Mouse (Mus musculus): Measurements from ENCODE around the gene Gsg1l.

Gene Gsg1l

GRCm38 (mm10) chr7:125959294-125960048, 122.7 kb downstream of the Gsg1l start:
- in situ Hi-C loops (cut with MboI; ENCODE audit: low pct_unique_long_range_greater_than_20kb in 1 of 2, low sequenced_read_pairs in 2 of 2, unreplicated experiment in 1 of 2) = no loop called here

- in situ Hi-C loops (cut with MboI; ENCODE audit: low pct_unique_long_range_greater_than_20kb in 1 of 2, low sequenced_read_pairs in 2 of 2, unreplicated experiment in 1 of 2) = no loop called here
Measured at GRCm38 (mm10) chr7:125958856-125959255, 123.4 kb downstream of the Gsg1l start.

DNA sequence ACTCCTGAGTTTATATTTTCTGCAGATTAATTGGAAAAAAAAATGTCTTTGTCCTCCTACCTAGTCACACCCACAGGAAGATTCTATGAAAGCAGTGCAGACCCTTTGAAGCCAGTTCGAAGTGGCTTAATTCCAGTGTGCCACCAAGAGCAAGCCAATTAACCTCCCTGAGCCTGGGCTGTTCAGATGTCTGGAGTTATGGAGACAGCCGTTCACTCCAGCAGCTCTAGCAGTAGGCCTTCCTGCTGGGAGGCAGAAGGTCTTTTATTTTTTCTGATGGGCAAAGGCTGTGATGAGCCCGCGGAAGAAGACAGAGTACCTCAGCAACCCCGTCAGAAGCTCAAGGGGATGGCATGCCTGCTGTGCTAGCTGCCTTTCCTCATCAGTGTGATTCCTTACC, 127.2 kb downstream of the Gsg1l start:
- in situ Hi-C loops (cut with MboI; ENCODE audit: low pct_unique_long_range_greater_than_20kb in 1 of 2, low sequenced_read_pairs in 2 of 2, unreplicated experiment in 1 of 2) = no loop called here

- in situ Hi-C loops (cut with MboI; ENCODE audit: low pct_unique_long_range_greater_than_20kb in 1 of 2, low sequenced_read_pairs in 2 of 2, unreplicated experiment in 1 of 2) = no loop called here
Measured at GRCm38 (mm10) chr7:125954356-125954878, 127.8 kb downstream of the Gsg1l start.

DNA sequence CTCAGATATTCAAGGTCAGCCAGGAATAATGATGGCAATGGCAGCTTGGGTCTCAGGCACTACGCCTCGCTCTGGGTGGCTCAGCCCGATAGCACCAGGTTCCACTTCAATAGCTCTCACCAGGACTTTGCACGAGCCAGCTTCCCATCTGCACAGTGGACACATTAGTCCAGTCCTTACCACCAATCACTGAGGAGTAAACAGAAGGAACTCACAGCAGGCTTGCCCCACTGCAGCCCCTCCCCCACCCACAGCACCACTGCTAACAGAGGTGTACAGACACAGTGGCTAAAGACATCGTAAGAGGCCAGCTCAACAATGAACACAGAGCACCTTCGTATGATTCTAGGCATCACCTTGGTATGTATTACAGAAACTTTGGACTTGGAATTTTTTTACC, 128.4 kb downstream of the Gsg1l start:
- in situ Hi-C loops (cut with MboI; ENCODE audit: low pct_unique_long_range_greater_than_20kb in 1 of 2, low sequenced_read_pairs in 2 of 2, unreplicated experiment in 1 of 2) = no loop called here

DNA sequence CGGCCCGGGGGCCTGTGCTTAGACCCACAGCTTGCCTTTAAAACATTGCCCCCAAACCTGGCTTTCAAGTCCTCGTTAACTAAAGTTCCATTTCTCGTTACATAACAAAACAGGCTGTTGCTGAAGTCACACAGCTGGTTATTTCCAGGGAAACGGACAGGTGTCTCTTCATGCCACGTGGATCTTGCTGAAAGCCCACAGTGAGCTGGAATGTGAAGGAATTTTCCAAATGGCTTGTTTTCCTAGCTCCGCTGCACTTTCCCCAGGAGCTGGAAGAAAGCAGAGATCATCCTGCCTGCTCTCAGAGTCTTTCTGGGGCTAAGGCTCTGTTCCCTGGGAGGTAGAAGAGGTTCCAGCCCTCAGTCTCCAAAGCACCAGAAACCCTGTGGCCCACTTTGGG, 130.3 kb downstream of the Gsg1l start:
- in situ Hi-C loops (cut with MboI; ENCODE audit: low pct_unique_long_range_greater_than_20kb in 1 of 2, low sequenced_read_pairs in 2 of 2, unreplicated experiment in 1 of 2) = no loop called here

DNA sequence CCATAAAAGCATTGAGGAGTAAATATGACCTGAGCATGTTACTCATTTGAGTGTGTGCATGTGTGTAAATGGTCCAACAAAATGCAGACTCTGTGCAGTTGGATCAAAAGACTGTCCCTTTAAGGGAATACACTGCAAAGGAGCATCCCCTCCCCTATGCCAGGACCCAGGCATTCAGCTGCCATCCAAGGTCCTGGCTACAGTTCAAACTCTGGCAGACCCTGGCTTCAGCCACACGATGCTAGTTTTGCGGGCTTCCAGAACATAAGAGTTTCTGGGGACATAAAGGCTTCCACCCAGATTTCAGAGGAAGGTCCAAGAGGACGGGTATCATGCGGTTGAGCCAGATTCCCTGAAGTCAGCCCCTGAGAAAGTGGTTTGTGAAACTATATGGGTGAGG, 133.2 kb downstream of the Gsg1l start:
- in situ Hi-C loops (cut with MboI; ENCODE audit: low pct_unique_long_range_greater_than_20kb in 1 of 2, low sequenced_read_pairs in 2 of 2, unreplicated experiment in 1 of 2) = no loop called here

GRCm38 (mm10) chr7:125945915-125946314, 136.3 kb downstream of the Gsg1l start:
- in situ Hi-C loops (cut with MboI; ENCODE audit: low pct_unique_long_range_greater_than_20kb in 1 of 2, low sequenced_read_pairs in 2 of 2, unreplicated experiment in 1 of 2) = no loop called here

DNA sequence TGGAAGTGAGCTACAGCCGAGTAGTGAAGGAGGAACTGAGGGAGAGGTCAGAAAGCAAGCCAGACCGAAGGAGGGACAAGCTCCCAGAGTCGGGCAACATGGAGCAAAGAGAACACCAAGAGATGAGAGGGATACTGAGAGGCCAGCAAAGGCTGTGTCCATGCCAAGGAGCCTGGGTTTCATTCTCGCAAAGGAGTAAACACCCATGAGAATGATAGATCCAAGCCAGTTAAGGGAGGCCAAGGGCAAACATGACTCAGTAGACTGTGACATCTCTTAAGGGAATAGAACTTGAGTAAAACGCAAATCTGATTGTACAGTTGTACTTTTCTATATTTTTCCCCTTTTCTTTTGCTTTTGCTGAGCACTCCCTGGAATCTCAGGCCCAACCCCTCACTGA, 137.6 kb downstream of the Gsg1l start:
- in situ Hi-C loops (cut with MboI; ENCODE audit: low pct_unique_long_range_greater_than_20kb in 1 of 2, low sequenced_read_pairs in 2 of 2, unreplicated experiment in 1 of 2) = no loop called here

DNA sequence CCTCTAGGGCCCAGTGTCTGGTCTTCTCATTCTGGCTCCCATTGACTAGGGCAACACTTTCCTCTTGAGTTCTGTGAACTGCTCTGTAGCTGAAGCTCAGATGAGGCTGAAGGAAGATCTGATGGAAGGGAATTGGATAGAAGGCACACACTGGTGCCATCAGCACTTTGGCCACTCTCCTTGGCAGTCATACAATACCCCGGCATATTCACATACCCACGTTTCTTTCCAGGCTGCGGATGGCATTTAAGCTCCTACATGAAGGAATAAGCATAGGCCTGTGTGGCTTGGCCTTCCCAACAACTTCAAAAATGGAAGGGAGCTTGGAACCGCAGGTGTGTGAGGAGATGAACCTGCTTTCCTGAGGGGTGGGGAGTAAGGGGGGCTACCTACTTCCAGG, 138.7 kb downstream of the Gsg1l start:
- in situ Hi-C loops (cut with MboI; ENCODE audit: low pct_unique_long_range_greater_than_20kb in 1 of 2, low sequenced_read_pairs in 2 of 2, unreplicated experiment in 1 of 2) = no loop called here

DNA sequence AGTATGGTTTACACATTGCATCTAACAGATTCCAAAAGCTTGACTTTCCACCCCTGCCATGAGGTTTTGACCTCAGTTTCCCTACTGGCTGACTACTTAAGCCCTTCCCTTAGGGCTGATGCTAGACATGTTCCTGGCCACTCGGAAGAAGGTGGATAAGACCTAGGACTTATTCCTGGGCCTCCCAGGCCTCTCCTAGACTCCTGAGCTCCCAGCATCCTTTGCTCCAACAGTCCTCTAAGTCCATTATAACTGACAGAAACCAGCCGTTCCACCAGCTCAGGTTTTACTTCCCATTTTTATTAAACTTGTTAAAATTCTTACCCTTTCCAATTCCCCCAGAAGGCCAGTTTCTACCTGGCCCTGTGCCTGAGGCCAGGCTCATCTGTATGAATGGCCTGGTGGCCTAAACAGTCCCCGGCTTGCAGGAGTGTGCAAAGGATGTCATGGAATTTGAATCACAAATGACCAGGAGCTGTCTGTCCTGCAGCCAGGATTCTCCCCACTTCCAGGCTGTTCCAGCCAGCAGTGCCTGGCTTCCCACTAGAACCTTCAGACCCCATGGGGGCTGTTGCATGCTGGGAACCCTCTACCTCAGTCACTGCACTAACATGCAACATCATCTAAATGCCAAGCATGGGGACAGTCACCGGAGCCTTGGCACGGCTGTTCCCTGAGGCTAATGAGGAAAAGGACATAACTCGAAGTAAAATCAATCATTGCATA, 139.7 kb downstream of the Gsg1l start:
- in situ Hi-C loops (cut with MboI; ENCODE audit: low pct_unique_long_range_greater_than_20kb in 1 of 2, low sequenced_read_pairs in 2 of 2, unreplicated experiment in 1 of 2) = no loop called here

DNA sequence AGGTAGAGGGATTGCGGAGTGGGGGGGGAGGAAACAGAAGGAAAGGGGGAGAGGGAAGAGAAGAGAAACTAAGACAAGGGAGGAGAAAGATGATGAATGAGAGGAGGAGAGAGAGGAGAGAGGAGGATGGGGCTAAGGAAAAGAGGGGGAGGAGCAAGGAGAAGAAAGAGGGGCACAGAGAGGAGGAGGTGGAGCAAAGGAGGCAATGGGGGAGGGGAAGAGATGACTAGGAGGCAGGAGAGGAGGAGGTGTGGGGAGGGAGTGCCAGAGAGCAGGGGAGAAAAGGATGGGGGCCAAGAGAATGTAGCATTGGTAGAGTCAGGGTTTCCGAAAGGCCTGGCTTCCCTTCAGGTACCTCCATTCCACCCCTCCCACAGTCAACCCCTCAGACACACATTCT, 147.9 kb downstream of the Gsg1l start:
- in situ Hi-C loops (cut with MboI; ENCODE audit: low pct_unique_long_range_greater_than_20kb in 1 of 2, low sequenced_read_pairs in 2 of 2, unreplicated experiment in 1 of 2) = no loop called here

GRCm38 (mm10) chr7:125933356-125934244, 148.6 kb downstream of the Gsg1l start:
- in situ Hi-C loops (cut with MboI; ENCODE audit: low pct_unique_long_range_greater_than_20kb in 1 of 2, low sequenced_read_pairs in 2 of 2, unreplicated experiment in 1 of 2) = no loop called here

DNA sequence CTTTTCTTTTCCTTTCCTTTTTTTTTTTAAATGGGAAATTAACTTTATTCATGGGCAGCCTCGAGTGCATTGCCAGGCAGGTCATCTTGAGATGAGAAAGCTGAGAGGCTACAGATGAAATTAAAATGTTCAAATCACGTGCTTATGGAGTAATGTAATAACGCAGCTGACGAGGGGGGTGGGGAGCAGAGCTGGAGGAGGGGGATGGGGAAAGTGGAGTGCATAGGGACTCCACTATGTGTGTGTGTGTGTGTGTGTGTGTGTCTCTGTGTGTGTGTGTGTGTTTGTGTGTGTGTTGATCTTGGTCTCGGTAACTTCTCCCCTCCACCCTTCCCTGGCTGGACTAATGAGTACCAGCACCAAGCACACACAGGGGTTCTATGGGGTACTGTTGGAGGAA, 150.6 kb downstream of the Gsg1l start:
- in situ Hi-C loops (cut with MboI; ENCODE audit: low pct_unique_long_range_greater_than_20kb in 1 of 2, low sequenced_read_pairs in 2 of 2, unreplicated experiment in 1 of 2) = no loop called here

GRCm38 (mm10) chr7:125924044-125924443, 158.2 kb downstream of the Gsg1l start:
- in situ Hi-C loops (cut with MboI; ENCODE audit: low pct_unique_long_range_greater_than_20kb in 1 of 2, low sequenced_read_pairs in 2 of 2, unreplicated experiment in 1 of 2) = no loop called here

DNA sequence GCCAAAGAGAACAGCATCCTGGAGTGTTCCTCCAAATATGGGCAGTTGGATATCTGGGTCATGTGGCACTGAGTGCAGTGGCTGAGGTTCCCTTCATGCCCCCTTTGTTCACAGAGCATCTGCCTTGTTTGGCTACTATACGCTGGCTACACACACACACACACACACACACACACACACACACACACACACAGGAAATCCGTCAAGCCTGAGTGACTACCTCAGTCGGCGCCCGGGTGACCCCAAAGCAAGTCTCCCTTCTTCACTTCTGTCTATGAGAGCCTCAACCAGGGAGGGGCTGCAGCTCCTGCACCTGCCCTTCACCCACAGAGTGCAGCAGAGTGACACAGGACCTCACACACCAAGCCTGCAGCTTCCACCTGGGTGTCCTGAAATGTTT, 161.4 kb downstream of the Gsg1l start:
- in situ Hi-C loops (cut with MboI; ENCODE audit: low pct_unique_long_range_greater_than_20kb in 1 of 2, low sequenced_read_pairs in 2 of 2, unreplicated experiment in 1 of 2) = no loop called here

- in situ Hi-C loops (cut with MboI; ENCODE audit: low pct_unique_long_range_greater_than_20kb in 1 of 2, low sequenced_read_pairs in 2 of 2, unreplicated experiment in 1 of 2) = no loop called here
Measured at GRCm38 (mm10) chr7:125900386-125901161, 181.6 kb downstream of the Gsg1l start.

DNA sequence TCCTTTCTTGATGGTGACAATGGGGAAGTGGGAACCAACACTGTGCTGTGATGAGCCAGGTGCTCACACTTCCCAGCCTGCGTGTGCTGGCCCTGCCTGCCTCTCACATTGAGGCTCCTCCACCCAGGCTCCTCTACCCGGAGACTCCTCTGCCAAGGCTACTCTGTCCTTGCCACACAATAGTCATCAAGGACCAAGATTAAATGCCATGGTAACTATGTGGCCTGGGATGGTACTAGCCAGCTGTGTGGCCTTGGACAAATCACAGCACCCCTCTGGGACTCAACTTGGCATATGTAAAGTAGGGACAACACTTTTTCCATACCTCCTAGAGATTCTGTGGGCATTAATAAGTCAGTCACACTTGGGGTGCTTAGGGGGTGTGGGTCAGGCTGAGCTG, 182.3 kb downstream of the Gsg1l start:
- in situ Hi-C loops (cut with MboI; ENCODE audit: low pct_unique_long_range_greater_than_20kb in 1 of 2, low sequenced_read_pairs in 2 of 2, unreplicated experiment in 1 of 2) = no loop called here
